Mouse (Mus musculus) kidney, adult 18-20 months (tissue): ENCODE results near the gene Mrpl30.

Experiments
- DNase-seq: peaks from one replicate; pipeline ENCODE4 v3.0.0; 2021

Mrpl30 gene

GRCm38 (mm10) chr1:37903178-37903577 is 12.9 kb downstream of the Mrpl30 start:
- DNase-seq, result no peak

GRCm38 (mm10) chr1:37912751-37913150 is 22.5 kb downstream of the Mrpl30 start:
- no peak for DNase-seq

- no peak for DNase-seq
These were observed 26.1 kb downstream of the Mrpl30 start, which contains the start of gene Lyg2 for GRCm38 (mm10) chr1:37916393-37916792. Gene Lyg2, minus strand, starts transcription at chr1:37916493.

- no peak for DNase-seq
These were observed 27.4 kb downstream of the Mrpl30 start for GRCm38 (mm10) chr1:37917666-37918065.

GRCm38 (mm10) chr1:37918096-37918495 is 27.8 kb downstream of the Mrpl30 start:
- no peak for DNase-seq

- DNase-seq, result no peak
These were observed 32.3 kb downstream of the Mrpl30 start for GRCm38 (mm10) chr1:37922536-37922935.

GRCm38 (mm10) chr1:37925971-37926370 is 35.7 kb downstream of the Mrpl30 start:
- DNase-seq, result no peak

- peak; percentile 19 for DNase-seq
These were observed 41.5 kb downstream of the Mrpl30 start for GRCm38 (mm10) chr1:37931806-37932205.
